Mouse (Mus musculus) retina, postnatal 1 day (tissue): Measurements from ENCODE around the gene Klk5.
A peak's percentile ranks its signal among the peaks of the same experiment; 100 is the strongest.

Experiments used
- DNase-seq: peaks from one replicate; pipeline ENCODE4 v3.0.0-alpha.2; 2012

The Klk5 gene

DNA sequence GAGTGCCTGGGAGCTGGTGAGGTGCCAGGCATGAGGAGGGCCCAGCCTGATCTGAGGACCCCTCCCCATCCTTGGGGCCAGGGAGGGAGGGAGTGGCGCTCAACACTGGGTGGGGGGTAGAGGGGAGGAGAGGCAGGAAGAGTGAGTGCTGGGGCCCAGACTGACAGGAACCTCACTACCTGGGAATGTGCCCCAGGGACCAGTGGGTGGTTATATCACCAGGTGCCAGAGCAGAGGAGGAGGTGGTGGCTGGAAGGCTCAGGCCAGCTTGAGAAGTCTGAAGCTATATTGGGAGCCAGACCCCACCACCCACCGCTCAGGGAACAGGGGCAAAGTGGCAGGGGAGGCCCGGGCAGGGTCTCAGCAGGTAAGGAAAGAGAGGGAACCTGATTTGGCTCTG lies at the start of gene Klk5:
Klk5 (plus strand) TSS at position 271 of the 400 bp plus-strand sequence.
- no peak for DNase-seq

DNA sequence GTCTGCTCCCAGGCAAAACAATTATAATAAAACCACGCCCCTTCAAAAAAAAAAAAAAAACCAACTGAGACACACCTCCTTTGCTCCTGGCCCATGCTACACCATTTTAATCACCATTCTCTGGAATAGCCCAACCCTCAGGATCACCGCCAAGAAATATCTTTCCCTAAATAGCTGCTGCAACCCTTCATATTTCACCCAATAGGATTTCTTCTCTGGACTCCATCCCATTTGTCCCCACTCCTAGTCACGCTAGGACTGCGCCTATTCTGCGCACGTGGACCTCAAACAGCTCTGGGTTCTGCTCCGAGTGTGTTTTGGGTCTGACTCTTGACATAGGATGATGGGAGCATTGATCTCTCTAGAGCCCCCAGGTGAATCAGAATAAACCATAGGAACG lies 45.4 kb upstream of the Klk5 start:
- DNase-seq = no peak

- peak; percentile 32 for DNase-seq
Observed at GRCm38 (mm10) chr7:43797333-43797769, 44.4 kb upstream of the Klk5 start, which contains the start of gene Klk8. Gene Klk8, plus strand, starts transcription at chr7:43797577.

DNA sequence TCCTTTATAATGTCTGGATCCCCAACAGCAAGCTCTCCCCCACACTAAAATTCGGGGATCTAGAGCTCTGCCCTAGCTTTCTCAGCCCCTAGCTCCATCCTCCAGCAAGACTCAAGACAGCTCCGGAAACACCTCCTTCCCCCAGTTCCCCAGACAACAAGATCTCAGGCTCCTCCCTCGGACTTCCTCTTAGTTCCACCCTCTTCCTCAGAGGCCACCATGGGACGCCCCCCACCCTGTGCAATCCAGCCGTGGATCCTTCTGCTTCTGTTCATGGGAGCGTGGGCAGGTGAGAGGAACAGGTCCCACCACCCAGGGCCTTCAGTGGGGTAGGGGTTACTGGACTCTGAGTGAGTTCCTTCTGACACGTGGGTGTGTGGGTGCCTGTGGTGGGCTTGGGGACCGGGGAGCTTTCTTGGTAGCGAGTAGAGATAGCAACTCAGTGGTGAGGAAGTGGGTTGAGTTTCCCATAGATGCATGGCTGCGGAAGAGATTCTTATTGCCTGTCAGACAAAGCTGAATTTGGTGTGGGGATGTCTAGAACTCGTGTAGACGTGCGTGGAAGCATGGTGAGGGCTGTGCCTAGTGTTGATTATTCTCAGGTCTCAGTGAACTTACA lies 43.8 kb upstream of the Klk5 start:
- DNase-seq = no peak

DNA sequence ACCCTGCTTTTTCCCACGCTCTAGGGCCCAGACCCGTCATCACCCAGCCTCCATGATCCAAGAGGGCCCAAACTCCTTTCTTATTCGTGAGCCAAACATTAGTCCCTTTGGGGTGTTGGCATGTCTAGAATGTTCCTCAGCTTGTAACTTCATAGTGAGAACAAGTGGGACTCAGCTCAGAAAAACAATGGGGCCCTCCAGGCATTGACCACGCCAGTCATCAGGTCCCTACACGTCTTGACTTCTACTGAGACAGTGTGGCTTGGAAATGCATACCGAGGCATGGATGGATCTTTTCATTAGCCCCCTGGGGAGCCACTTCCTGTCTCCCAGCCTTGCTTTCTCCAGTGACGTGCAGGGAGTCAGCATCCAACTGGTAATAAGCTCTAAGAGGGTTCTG lies 41.9 kb upstream of the Klk5 start:
- no peak for DNase-seq

DNA sequence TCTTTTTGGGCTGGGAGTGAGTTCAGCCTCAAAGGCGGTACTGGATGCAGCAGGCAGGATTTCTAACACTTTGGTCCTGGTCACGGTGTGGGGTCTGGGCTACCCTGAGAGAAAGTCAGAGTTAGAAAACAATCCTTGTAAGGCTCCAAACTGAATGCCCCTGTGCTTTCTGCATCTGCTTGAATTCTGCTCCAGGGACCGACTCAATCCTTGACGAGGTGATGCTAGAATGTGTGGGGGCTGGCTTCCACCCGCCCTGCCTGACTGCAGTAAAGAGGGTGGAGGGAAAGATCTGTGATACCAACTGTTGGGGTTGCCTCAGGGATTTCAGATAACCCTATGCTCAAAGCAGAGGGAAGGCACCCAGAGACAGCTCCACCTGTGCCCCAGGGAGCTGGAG lies 30.8 kb upstream of the Klk5 start, which contains the start of gene Klk7:
Klk7 (plus strand) TSS at position 301 of the 400 bp plus-strand sequence.
- DNase-seq = no peak

DNA sequence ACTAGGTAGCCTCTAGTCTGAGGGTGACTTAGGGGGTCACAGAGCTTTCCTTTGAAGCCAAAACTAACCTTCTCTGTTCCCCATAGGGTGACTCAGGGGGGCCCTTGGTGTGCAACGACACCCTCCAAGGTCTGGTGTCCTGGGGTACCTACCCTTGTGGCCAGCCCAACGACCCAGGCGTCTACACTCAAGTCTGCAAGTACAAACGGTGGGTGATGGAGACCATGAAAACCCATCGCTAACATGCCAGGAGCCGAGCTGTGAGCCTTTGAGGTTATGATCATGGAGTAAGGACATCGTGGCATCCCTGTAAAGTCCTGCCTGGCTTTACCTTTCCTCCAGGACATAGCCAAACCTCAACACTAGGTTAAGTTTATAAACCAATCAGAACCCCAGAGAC lies 26.6 kb upstream of the Klk5 start:
- DNase-seq = no peak

- DNase-seq = no peak
Observed at GRCm38 (mm10) chr7:43816746-43817145, 25.0 kb upstream of the Klk5 start.

- no peak for DNase-seq
Observed at GRCm38 (mm10) chr7:43821581-43821980, 20.2 kb upstream of the Klk5 start.

- no peak for DNase-seq
Observed at GRCm38 (mm10) chr7:43824199-43824598, 17.6 kb upstream of the Klk5 start, which contains the start of gene Klk6. Gene Klk6, plus strand, starts transcription at chr7:43824499.

DNA sequence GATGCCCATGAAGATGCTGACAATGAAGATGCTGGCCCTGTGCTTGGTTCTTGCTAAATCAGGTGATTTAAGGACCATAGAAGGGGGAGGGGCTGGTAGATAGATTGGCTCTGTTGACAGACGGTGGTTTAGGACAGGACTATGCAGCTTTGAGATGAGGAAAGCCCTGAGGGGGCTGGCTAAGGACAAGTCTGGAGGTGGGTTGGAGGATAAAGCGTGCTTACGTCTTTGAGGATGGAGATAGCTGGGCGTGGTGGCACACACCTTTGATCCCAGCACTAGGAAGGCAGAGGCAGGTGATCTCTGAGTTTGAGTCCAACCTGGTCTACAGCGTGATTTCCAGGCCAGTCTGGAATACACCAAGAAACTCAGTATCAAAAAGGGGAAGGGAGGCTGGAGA lies 15.7 kb upstream of the Klk5 start:
- no peak for DNase-seq

GRCm38 (mm10) chr7:43827706-43828105 lies 14.1 kb upstream of the Klk5 start:
- DNase-seq = no peak

- DNase-seq = no peak
Observed at GRCm38 (mm10) chr7:43829006-43829405, 12.8 kb upstream of the Klk5 start.

DNA sequence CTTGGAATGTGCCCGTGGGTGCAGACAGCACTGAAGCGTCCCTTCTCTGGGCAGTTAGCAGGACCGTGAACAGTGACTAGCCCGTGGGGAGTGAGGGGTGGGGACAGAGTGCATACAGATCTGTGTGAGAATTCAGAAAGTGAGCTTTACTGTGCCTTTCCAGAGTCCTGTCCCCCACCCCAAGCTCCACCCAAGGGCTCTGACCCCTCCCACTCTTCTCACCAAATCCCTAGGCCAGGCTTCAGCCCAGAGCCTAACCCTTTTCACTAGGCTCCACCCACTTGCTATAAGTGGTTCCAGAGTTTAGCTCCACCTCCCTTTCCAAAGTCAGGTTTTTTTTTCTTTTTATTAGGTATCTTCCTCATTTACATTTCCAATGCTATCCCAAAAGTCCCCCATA lies 2.0 kb downstream of the Klk5 start:
- DNase-seq = no peak

DNA sequence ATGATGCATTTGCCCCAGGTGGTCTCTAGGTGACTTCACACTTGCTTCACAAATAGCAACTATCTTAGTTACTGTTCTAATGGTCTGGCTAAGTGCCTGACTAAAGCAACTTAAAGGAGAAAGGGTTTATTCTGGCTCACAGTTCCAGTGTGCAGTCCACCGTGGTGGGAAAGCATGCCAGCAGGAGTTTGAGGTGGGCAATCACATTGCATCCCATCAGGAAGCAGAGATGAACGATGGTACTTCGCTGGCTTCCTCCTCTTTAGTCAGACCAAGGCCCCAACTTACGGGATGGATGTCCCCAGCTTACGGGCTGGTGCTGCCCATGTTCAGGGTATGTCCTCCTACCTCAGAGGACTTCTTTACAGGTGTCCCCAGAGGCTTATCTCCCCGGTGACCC lies 9.8 kb downstream of the Klk5 start:
- no peak for DNase-seq

GRCm38 (mm10) chr7:43854642-43855380 lies 13.0 kb downstream of the Klk5 start:
- no peak for DNase-seq

GRCm38 (mm10) chr7:43855709-43856108 lies 13.9 kb downstream of the Klk5 start:
- DNase-seq = no peak

- DNase-seq = no peak
Observed at GRCm38 (mm10) chr7:43856307-43856706, 14.5 kb downstream of the Klk5 start.

DNA sequence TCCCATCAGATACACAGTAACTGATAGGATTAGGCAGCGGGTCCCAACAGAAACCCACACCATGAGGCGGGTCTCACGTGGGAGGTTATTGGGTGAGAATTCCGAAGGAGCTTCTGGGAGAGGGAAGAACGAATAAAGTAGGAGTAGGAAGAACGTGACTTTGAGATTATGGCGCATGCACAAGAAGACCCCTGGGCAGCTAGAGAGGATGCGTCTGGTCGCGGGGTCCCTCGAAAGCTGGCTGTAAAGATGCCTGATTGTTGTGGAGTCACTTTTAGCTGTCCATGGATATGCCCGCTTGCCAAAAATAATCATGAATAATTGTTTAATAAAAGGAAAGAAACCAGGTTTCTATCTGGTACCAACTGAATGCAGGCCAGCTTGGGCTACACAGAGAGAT lies 15.7 kb downstream of the Klk5 start:
- DNase-seq = no peak

DNA sequence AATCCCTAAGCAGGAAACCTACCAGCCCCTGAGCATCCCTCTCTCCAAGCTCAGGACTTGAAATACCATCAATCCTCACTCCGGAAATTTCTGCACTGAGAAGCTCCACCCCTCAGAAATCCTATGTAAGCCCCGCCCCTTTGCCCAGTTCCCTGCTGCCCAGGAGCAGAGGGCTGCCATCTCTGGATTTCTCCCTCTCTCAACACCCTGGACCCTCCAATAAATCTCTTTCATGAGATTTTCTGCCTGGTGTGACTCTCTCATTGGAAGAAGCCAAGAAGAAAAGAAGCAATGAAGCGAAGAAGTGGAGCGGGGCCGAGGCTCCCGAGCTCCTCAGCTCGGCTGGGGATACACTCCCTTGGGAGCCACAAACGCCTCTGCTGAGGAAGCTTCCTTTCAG lies 18.6 kb downstream of the Klk5 start:
- DNase-seq = peak; percentile 23

DNA sequence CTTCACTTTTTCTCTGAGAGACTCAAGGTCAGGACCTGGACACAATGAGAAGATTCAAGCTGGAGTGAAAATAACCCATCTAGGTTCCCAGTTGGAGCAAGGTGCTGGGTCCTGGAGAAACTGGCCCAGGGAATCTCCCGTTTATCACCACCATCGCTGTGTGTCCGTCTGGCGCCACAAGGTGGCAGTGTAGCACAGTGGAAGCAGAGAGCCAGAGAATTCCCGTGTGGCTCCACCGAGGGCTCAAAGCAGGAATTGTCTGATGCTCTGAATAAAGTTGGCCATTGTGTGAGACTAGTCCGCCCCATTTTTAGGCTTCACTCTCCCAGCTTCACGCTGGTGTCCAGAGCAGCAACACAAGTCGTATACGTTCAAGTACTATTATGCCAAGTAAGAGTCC lies 31.5 kb downstream of the Klk5 start:
- DNase-seq = peak; percentile 74

DNA sequence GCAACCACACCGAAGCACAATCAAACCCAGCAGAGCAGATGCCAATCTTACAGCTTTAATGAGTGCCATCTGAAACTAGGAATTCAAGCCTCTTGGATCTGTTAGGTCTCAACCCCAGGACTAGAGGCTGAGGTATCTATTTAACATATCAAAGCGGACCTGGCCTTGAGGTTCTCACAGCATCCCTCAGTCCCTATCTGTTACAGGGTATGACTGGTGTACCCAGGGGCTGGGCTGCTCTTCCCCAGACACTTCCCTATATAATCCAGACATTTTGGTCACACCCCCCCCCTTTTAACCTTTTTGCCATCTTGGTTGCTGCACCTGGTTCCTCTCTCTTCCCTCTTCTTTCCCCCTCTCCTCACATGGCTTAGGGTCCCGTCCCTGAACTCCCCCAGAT lies 31.9 kb downstream of the Klk5 start:
- DNase-seq = no peak

GRCm38 (mm10) chr7:43874868-43875375 lies 33.2 kb downstream of the Klk5 start:
- no peak for DNase-seq

GRCm38 (mm10) chr7:43876444-43876843 lies 34.7 kb downstream of the Klk5 start:
- DNase-seq = no peak
